Mouse (Mus musculus) heart, postnatal 0 days (tissue): Measurements from ENCODE around the gene Mpdu1. TPM values are rescaled to one million over a fixed set of nuclear protein-coding genes. Genes with fewer than 3 reads are reported as not detected.

Experiments
- ATAC-seq: fragments of 200-750 bp; cut with Nextera tagmentation; 2 replicates; pipeline ENCODE4 v1.8.0; 2017; ENCODE audit warnings: low read depth, moderate number of reproducible peaks, moderate library complexity; ENCODE audit not compliant: insufficient read depth
- DNase-seq: peaks from one replicate; pipeline ENCODE4 v3.0.0-alpha.2; 2016; ENCODE audit warnings: low spot score
- H3K27ac ChIP-seq: fragments of 300-500 bp; sonication (generic); 2 replicates; pipeline ENCODE4 v1.5.1; 2014; ENCODE audit warnings: low read depth, mild to moderate bottlenecking
- H3K27me3 ChIP-seq: fragments of 300-500 bp; sonication (generic); 2 replicates; pipeline ENCODE4 v1.6.1; 2014; ENCODE audit warnings: low read length, mixed read lengths; ENCODE audit not compliant: control insufficient read depth, insufficient read depth
- H3K36me3 ChIP-seq: fragments of 300-500 bp; sonication (generic); replicated peaks from 2 replicates; pipeline ENCODE4 v1.6.1; 2014; ENCODE audit warnings: low read length, mixed read lengths; ENCODE audit not compliant: control insufficient read depth, insufficient read depth
- H3K4me1 ChIP-seq: fragments of 300-500 bp; sonication (generic); 2 replicates; pipeline ENCODE4 v1.6.1; 2014; ENCODE audit warnings: antibody characterized with exemption; ENCODE audit not compliant: control insufficient read depth, insufficient read depth
- H3K4me2 ChIP-seq: fragments of 300-500 bp; sonication (generic); 2 replicates; pipeline ENCODE4 v1.6.1; 2014; ENCODE audit warnings: low read depth, mild to moderate bottlenecking, low read length, moderate library complexity
- H3K4me3 ChIP-seq: fragments of 300-500 bp; sonication (generic); 2 replicates; pipeline ENCODE4 v1.5.1; 2014; ENCODE audit warnings: low read depth, low read length
- H3K9ac ChIP-seq: fragments of 300-500 bp; sonication (generic); replicated peaks from 2 replicates; pipeline ENCODE4 v1.6.1; 2014; ENCODE audit warnings: low read depth, low read length, mixed read lengths
- H3K9me3 ChIP-seq: fragments of 300-500 bp; sonication (generic); replicated peaks from 2 replicates; pipeline ENCODE4 v1.6.1; 2016; ENCODE audit warnings: low read length; ENCODE audit not compliant: control insufficient read depth
- CTCF ChIP-seq: IDR thresholded peaks from 2 replicates; pipeline ENCODE4 v1.5.1; 2016; ENCODE audit warnings: antibody characterized with exemption, control low read depth, low read depth
- EP300 ChIP-seq: IDR thresholded peaks from 2 replicates; pipeline ENCODE4 v1.6.1; 2016; ENCODE audit warnings: antibody characterized with exemption, low read depth
- WGBS: fragments of 180-500 bp; shearing (Covaris S2); extraction: QIAGEN DNeasy Blood & Tissue Kit; methylation state at CpG from one replicate; pipeline ENCODE4 v1.1.7; 2014; 5-methylcytosine and 5-hydroxymethylcytosine counted together
- polyA plus RNA-seq: library from polyadenylated mRNA; unstranded; fragments of >200 nt; fragmentation: Nextera tagmentation; extraction: Ambion mirVana; gene quantifications from 2 replicates; pipeline ENCODE4 v1.2.1, GENCODE M21; 2015
- total RNA-seq: library from RNA; depleted of rRNA; stranded (reverse); fragments of >200 nt; gene quantifications from 2 replicates; pipeline ENCODE4 v1.2.3, GENCODE M21; 2014; ENCODE audit warnings: low replicate concordance

Gene Mpdu1
- total and polyA plus RNA-seq, 2 experiments from 2014 or later, result 30.0 to 123 TPM

GRCm38 (mm10) chr11:69665457-69665960 is 3.1 kb upstream of the Mpdu1 start:
- no peaks in the 10 kb centered on the region for H3K9me3 ChIP-seq
- H3K27ac ChIP-seq, result peak overlapping the region; percentile 53
- no peak for ATAC-seq
- no peak for TF ChIP-seq EP300
- no peak for TF ChIP-seq CTCF
- H3K27me3 ChIP-seq, result no peaks in the 10 kb centered on the region
- H3K9ac ChIP-seq, result no peak overlapping the region
- DNase-seq, result no peak
- H3K4me2 ChIP-seq, result no peak overlapping the region
- H3K36me3 ChIP-seq, result peaks cover 63% of the 10 kb centered on the region
- H3K4me1 ChIP-seq, result peaks cover 19% of the 10 kb centered on the region
- no peak overlapping the region for H3K4me3 ChIP-seq
- WGBS, result 66% methylated on average over 9 of the region's 9 CpGs

GRCm38 (mm10) chr11:69664841-69665240 is 2.4 kb upstream of the Mpdu1 start:
- Histone ChIP-seq H3K4me2 (no peak overlapping the region), H3K9ac (no peak overlapping the region), H3K4me1 (peaks cover 14% of the 10 kb centered on the region), H3K9me3 (no peaks in the 10 kb centered on the region), H3K27ac (no peak overlapping the region), H3K27me3 (no peaks in the 10 kb centered on the region), H3K36me3 (peaks cover 56% of the 10 kb centered on the region), H3K4me3 (no peak overlapping the region)
- TF ChIP-seq CTCF (no peak), EP300 (no peak)
- WGBS, result 91% methylated on average over 7 of the region's 7 CpGs
- no peak for ATAC-seq
- DNase-seq, result no peak

GRCm38 (mm10) chr11:69663795-69664194 is 1.4 kb upstream of the Mpdu1 start:
- 75% methylated on average over 6 of the region's 6 CpGs for WGBS
- peaks cover 51% of the 10 kb centered on the region for H3K36me3 ChIP-seq
- ATAC-seq (no peak), DNase-seq (no peak)
- TF ChIP-seq EP300, result no peak
- TF ChIP-seq CTCF, result no peak
- no peak overlapping the region for H3K4me3 ChIP-seq
- H3K27me3 ChIP-seq, result no peaks in the 10 kb centered on the region
- peak overlapping the region; percentile 97 for H3K27ac ChIP-seq
- peaks cover 14% of the 10 kb centered on the region for H3K4me1 ChIP-seq
- no peak overlapping the region for H3K4me2 ChIP-seq
- no peak overlapping the region for H3K9ac ChIP-seq
- no peaks in the 10 kb centered on the region for H3K9me3 ChIP-seq

- Histone ChIP-seq H3K27ac (peak overlapping the region; percentile 97), H3K4me3 (peak overlapping the region; percentile 52), H3K27me3 (no peaks in the 10 kb centered on the region), H3K4me1 (peaks cover 14% of the 10 kb centered on the region), H3K9me3 (no peaks in the 10 kb centered on the region), H3K4me2 (peak overlapping the region; percentile 61), H3K36me3 (peaks cover 51% of the 10 kb centered on the region), H3K9ac (peak overlapping the region; percentile 58)
- DNase-seq (no peak), ATAC-seq (no peak)
- 66% methylated on average over 13 of the region's 13 CpGs for WGBS
- TF ChIP-seq CTCF (no peak), EP300 (no peak; the same call in 1 of the 2 replicates)
Measured at GRCm38 (mm10) chr11:69662967-69663671, 677 bp upstream of the Mpdu1 start.

- no peaks in the 10 kb centered on the region for H3K27me3 ChIP-seq
- DNase-seq, result no peak
- H3K4me2 ChIP-seq, result peak overlapping the region; percentile 61
- H3K9me3 ChIP-seq, result no peaks in the 10 kb centered on the region
- H3K36me3 ChIP-seq, result peaks cover 53% of the 10 kb centered on the region
- H3K9ac ChIP-seq, result peak overlapping the region; percentile 58
- TF ChIP-seq CTCF (no peak), EP300 (no peak)
- no peak for ATAC-seq
- WGBS, result 58% methylated on average over 3 of the region's 3 CpGs
- peaks cover 14% of the 10 kb centered on the region for H3K4me1 ChIP-seq
- peak overlapping the region; percentile 97 for H3K27ac ChIP-seq
- peak overlapping the region; percentile 52 for H3K4me3 ChIP-seq
Measured at GRCm38 (mm10) chr11:69661221-69661881, 1.1 kb downstream of the Mpdu1 start.
